Mouse (Mus musculus) kidney, adult 2 months (tissue): ENCODE measurements around the gene Gtsf1l.

Source experiments
- CTCF ChIP-seq: fragments of 200-500 bp; conservative IDR thresholded peaks from 2 replicates; pipeline ENCODE4 v1.5.1; 2011; ENCODE audit warnings: low read depth, mild to moderate bottlenecking, control low read depth, low read length, moderate library complexity, mixed read lengths; ENCODE audit not compliant: insufficient read depth, insufficient read length
- POLR2A ChIP-seq: fragments of 200-500 bp; IDR thresholded peaks from one replicate; pipeline ENCODE4 v1.6.1; 2011; ENCODE audit warnings: low read depth, low read length, control low read depth

DNA sequence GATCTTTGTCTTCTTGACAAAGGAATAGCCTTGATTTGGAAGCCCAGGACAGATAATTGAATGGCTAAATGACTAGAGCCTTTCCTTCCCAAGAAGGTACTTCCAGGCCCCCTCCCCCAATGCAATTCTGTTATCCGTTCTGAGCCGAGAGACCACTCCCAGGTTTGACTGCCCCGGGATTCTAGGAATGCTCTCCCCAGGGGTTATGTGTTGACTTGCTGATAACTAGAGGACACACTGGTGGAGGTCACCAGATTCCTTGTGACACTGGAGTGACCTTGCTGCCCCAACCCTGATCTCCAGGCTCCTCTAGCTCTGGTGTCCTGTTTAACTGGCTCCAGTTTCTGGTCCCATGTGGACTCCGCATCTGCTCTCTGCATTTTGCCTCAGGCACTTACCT, 35.6 kb downstream of the Gtsf1l start:
- no peak for TF ChIP-seq POLR2A
- no peak for TF ChIP-seq CTCF
